Mouse (Mus musculus): ENCODE data around the gene Ugp2.

DNA sequence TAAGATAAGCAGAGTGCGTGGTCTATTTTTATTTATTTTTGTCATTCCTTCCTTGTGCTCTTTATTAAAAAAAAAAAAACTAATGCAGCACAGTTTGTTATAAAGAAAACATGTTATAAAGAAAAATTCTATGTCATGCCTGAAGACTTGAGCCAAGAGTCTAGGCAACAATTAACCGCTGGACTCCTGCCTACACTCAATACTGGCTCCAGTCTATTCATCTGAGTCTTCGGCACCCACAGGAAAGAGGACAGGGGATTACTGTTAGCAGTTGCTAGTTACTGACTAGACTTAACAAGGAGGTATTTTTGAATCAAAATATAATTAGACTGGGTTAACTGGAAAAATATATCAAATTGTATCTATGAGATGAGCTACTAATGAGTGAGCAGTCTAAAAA lies 3.1 kb upstream of the Ugp2 start:
- TF ChIP-seq E2F4 (IDR thresholded peaks at IDR 0.05; ENCODE audit: insufficient read depth) (no peak), TCF12 (IDR thresholded peaks at IDR 0.05; ENCODE audit: insufficient read depth, poor library complexity, severe bottlenecking) (no peak), MAX (IDR thresholded peaks at IDR 0.05; ENCODE audit: low read depth) (no peak), USF1 (IDR thresholded peaks at IDR 0.05; ENCODE audit: low read depth) (no peak)
